Mouse (Mus musculus) MEL (cell line): ENCODE measurements around the gene Spns2. TPM values are rescaled to one million over a fixed set of nuclear protein-coding genes. Genes with fewer than 3 reads are reported as not detected.

Source experiments
- DNase-seq: peaks from one replicate; pipeline ENCODE4 v3.0.0; 2011; ENCODE audit warnings: low read depth, low spot score
- H3K27ac ChIP-seq: 2 replicates; pipeline ENCODE4 v1.5.1; 2012; ENCODE audit warnings: low read depth, mild to moderate bottlenecking, control low read depth, low read length, moderate library complexity; ENCODE audit not compliant: control insufficient read depth
- H3K27me3 ChIP-seq, 2 experiments: fragments of 150-350 bp in 1 of 2; sonication (generic) in 1 of 2; 2 replicates each; pipeline ENCODE4 v1.6.1; 2012; ENCODE audit warnings: low read length in 2 of 2, mild to moderate bottlenecking in 2 of 2, improper control_type of control experiment in 1 of 2, moderate library complexity in 1 of 2; ENCODE audit not compliant: insufficient read depth in 2 of 2, control insufficient read depth in 1 of 2
- H3K36me3 ChIP-seq, 2 experiments: 2 replicates each; pipeline ENCODE4 v1.6.1; 2012 to 2014; ENCODE audit warnings: low read length in 2 of 2, improper control_type of control experiment in 1 of 2, inconsistent platforms in 1 of 2, mild to moderate bottlenecking in 1 of 2; ENCODE audit not compliant: insufficient read depth in 2 of 2, control insufficient read depth in 1 of 2
- H3K4me1 ChIP-seq, 2 experiments: fragments of 150-350 bp in 1 of 2; sonication (generic) in 1 of 2; 2 replicates each; pipeline ENCODE4 v1.6.1; 2012; ENCODE audit warnings: low read length in 2 of 2, improper control_type of control experiment in 1 of 2, mild to moderate bottlenecking in 1 of 2; ENCODE audit not compliant: insufficient read depth in 2 of 2, control insufficient read depth in 1 of 2
- H3K4me3 ChIP-seq, 2 experiments: fragments of 150-350 bp in 1 of 2; sonication (generic) in 1 of 2; 2 replicates each; pipeline ENCODE4 v1.5.1; 2012; ENCODE audit warnings: low read depth in 2 of 2, low read length in 2 of 2, mild to moderate bottlenecking in 2 of 2, moderate library complexity in 2 of 2, control low read depth in 1 of 2, improper control_type of control experiment in 1 of 2; ENCODE audit not compliant: control insufficient read depth in 1 of 2, insufficient read depth in 1 of 2
- H3K79me2 ChIP-seq: 2 replicates; pipeline ENCODE4 v1.6.1; 2012; ENCODE audit warnings: mild to moderate bottlenecking, low read length, moderate library complexity; ENCODE audit not compliant: control insufficient read depth, poor library complexity, insufficient read depth
- H3K9ac ChIP-seq: 2 replicates; pipeline ENCODE4 v1.6.1; 2012; ENCODE audit warnings: low read depth, mild to moderate bottlenecking, control low read depth, low read length, moderate library complexity; ENCODE audit not compliant: control insufficient read depth, poor library complexity, severe bottlenecking
- H3K9me3 ChIP-seq: fragments of 150-350 bp; sonication (generic); replicated peaks from 2 replicates; pipeline ENCODE4 v1.6.1; 2012; ENCODE audit warnings: mild to moderate bottlenecking, low read length, improper control_type of control experiment, moderate library complexity; ENCODE audit not compliant: insufficient read depth
- BHLHE40 ChIP-seq: IDR thresholded peaks from 2 replicates; pipeline ENCODE4 v1.6.1; 2012; ENCODE audit warnings: low read depth, mild to moderate bottlenecking, inconsistent platforms, low read length, improper control_type of control experiment, borderline replicate concordance
- CHD1 ChIP-seq: IDR thresholded peaks from 2 replicates; pipeline ENCODE4 v1.6.1; 2012; ENCODE audit warnings: low read depth, mild to moderate bottlenecking, inconsistent platforms, low read length, improper control_type of control experiment
- CHD2 ChIP-seq: IDR thresholded peaks from 2 replicates; pipeline ENCODE4 v1.6.1; 2011; ENCODE audit warnings: low read length, improper control_type of control experiment
- CTCF ChIP-seq, 3 experiments: IDR thresholded peaks in 2 of 3; conservative IDR thresholded peaks in 1 of 3; 2 replicates each; pipeline ENCODE4 v1.5.1; 2011 to 2012; ENCODE audit warnings: low read length in 3 of 3, low read depth in 2 of 3, mild to moderate bottlenecking in 2 of 3, improper control_type of control experiment in 1 of 3, inconsistent platforms in 1 of 3, mixed read lengths in 1 of 3, moderate library complexity in 1 of 3; ENCODE audit not compliant: control insufficient read depth in 1 of 3, insufficient read depth in 1 of 3, poor library complexity in 1 of 3, severe bottlenecking in 1 of 3
- E2F4 ChIP-seq: IDR thresholded peaks from 2 replicates; pipeline ENCODE4 v1.6.1; 2011; ENCODE audit warnings: low read depth, low read length, improper control_type of control experiment, borderline replicate concordance
- ELF1 ChIP-seq: IDR thresholded peaks from 2 replicates; pipeline ENCODE4 v1.6.1; 2014; ENCODE audit warnings: low read depth, mild to moderate bottlenecking, inconsistent platforms, low read length, improper control_type of control experiment, moderate library complexity
- EP300 ChIP-seq, 2 experiments: IDR thresholded peaks; 2 replicates each; pipeline ENCODE4 v1.6.1; 2011; ENCODE audit warnings: improper control_type of control experiment in 2 of 2, low read length in 2 of 2, low read depth in 1 of 2, mild to moderate bottlenecking in 1 of 2
- ETS1 ChIP-seq: IDR thresholded peaks from 2 replicates; pipeline ENCODE4 v1.6.1; 2012; ENCODE audit warnings: low read depth, mild to moderate bottlenecking, inconsistent platforms, low read length, improper control_type of control experiment, moderate library complexity
- GABPA ChIP-seq: IDR thresholded peaks from 2 replicates; pipeline ENCODE4 v1.6.1; 2012; ENCODE audit warnings: low read depth, mild to moderate bottlenecking, inconsistent platforms, low read length, improper control_type of control experiment, moderate library complexity
- GATA1 ChIP-seq: IDR thresholded peaks from 2 replicates; pipeline ENCODE4 v1.6.1; 2011; ENCODE audit warnings: low read depth, low read length, improper control_type of control experiment
- HCFC1 ChIP-seq: IDR thresholded peaks from 2 replicates; pipeline ENCODE4 v1.6.1; 2012; ENCODE audit warnings: low read depth, mild to moderate bottlenecking, inconsistent platforms, low read length, improper control_type of control experiment, moderate library complexity
- JUND ChIP-seq: IDR thresholded peaks from 2 replicates; pipeline ENCODE4 v1.6.1; 2011; ENCODE audit warnings: low read depth, mild to moderate bottlenecking, improper control_type of control experiment, low read length
- KAT2A ChIP-seq: conservative IDR thresholded peaks from 2 replicates; pipeline ENCODE4 v1.6.1; 2012; ENCODE audit warnings: low read depth, low read length, improper control_type of control experiment, inconsistent platforms
- MAFK ChIP-seq: IDR thresholded peaks from 2 replicates; pipeline ENCODE4 v1.6.1; 2011; ENCODE audit warnings: low read depth, mild to moderate bottlenecking, low read length, improper control_type of control experiment, borderline replicate concordance
- MAX ChIP-seq: IDR thresholded peaks from 2 replicates; pipeline ENCODE4 v1.6.1; 2011; ENCODE audit warnings: low read length, improper control_type of control experiment
- MAZ ChIP-seq: IDR thresholded peaks from 2 replicates; pipeline ENCODE4 v1.6.1; 2012; ENCODE audit warnings: low read depth, mild to moderate bottlenecking, inconsistent platforms, low read length, improper control_type of control experiment
- MEF2A ChIP-seq: IDR thresholded peaks from 2 replicates; pipeline ENCODE4 v1.6.1; 2014; ENCODE audit warnings: low read depth, mild to moderate bottlenecking, inconsistent platforms, low read length, improper control_type of control experiment; ENCODE audit not compliant: poor library complexity, insufficient replicate concordance, severe bottlenecking; ENCODE audit errors: extremely low read depth
- MXI1 ChIP-seq: IDR thresholded peaks from 2 replicates; pipeline ENCODE4 v1.6.1; 2011; ENCODE audit warnings: mild to moderate bottlenecking, low read depth, low read length, improper control_type of control experiment
- MYB ChIP-seq: IDR thresholded peaks from 2 replicates; pipeline ENCODE4 v1.6.1; 2011; ENCODE audit warnings: mild to moderate bottlenecking, low read depth, low read length, improper control_type of control experiment
- NELFE ChIP-seq: IDR thresholded peaks from 2 replicates; pipeline ENCODE4 v1.6.1; 2011; ENCODE audit warnings: low read depth, low read length, improper control_type of control experiment
- NRF1 ChIP-seq: IDR thresholded peaks from 2 replicates; pipeline ENCODE4 v1.6.1; 2014; ENCODE audit warnings: low read depth, mild to moderate bottlenecking, inconsistent platforms, low read length, improper control_type of control experiment, moderate library complexity; ENCODE audit not compliant: poor library complexity, insufficient read depth, severe bottlenecking
- POLR2AphosphoS2 ChIP-seq: IDR thresholded peaks from 2 replicates; pipeline ENCODE4 v1.6.1; 2011; ENCODE audit warnings: low read length, improper control_type of control experiment
- POLR2AphosphoS5 ChIP-seq: IDR thresholded peaks from 2 replicates; pipeline ENCODE4 v1.6.1; 2012; ENCODE audit warnings: low read depth, borderline replicate concordance, mild to moderate bottlenecking, inconsistent platforms, low read length, moderate library complexity, mixed read lengths
- RAD21 ChIP-seq: IDR thresholded peaks from 2 replicates; pipeline ENCODE4 v1.6.1; 2011; ENCODE audit warnings: mild to moderate bottlenecking, low read depth, low read length, improper control_type of control experiment
- RCOR1 ChIP-seq: IDR thresholded peaks from 2 replicates; pipeline ENCODE4 v1.6.1; 2012; ENCODE audit warnings: low read depth, mild to moderate bottlenecking, inconsistent platforms, low read length, improper control_type of control experiment
- SIN3A ChIP-seq: IDR thresholded peaks from 2 replicates; pipeline ENCODE4 v1.6.1; 2012; ENCODE audit warnings: low read length, improper control_type of control experiment, inconsistent platforms
- SMC3 ChIP-seq: IDR thresholded peaks from 2 replicates; pipeline ENCODE4 v1.6.1; 2011; ENCODE audit warnings: low read depth, low read length, improper control_type of control experiment
- TAL1 ChIP-seq: IDR thresholded peaks from 2 replicates; pipeline ENCODE4 v1.6.1; 2012; ENCODE audit warnings: mild to moderate bottlenecking, inconsistent platforms, low read length, moderate library complexity, mixed read lengths
- TCF12 ChIP-seq: IDR thresholded peaks from 2 replicates; pipeline ENCODE4 v1.6.1; 2014; ENCODE audit warnings: low read depth, mild to moderate bottlenecking, inconsistent platforms, low read length, improper control_type of control experiment, moderate library complexity
- UBTF ChIP-seq: IDR thresholded peaks from 2 replicates; pipeline ENCODE4 v1.6.1; 2012; ENCODE audit warnings: low read depth, mild to moderate bottlenecking, inconsistent platforms, low read length, improper control_type of control experiment, moderate library complexity, borderline replicate concordance; ENCODE audit not compliant: insufficient read depth
- USF1 ChIP-seq: IDR thresholded peaks from 2 replicates; pipeline ENCODE4 v1.6.1; 2014; ENCODE audit warnings: low read depth, mild to moderate bottlenecking, inconsistent platforms, low read length, improper control_type of control experiment, moderate library complexity
- ZC3H11A ChIP-seq: IDR thresholded peaks from 2 replicates; pipeline ENCODE4 v1.6.1; 2012; ENCODE audit warnings: low read depth, mild to moderate bottlenecking, inconsistent platforms, low read length, improper control_type of control experiment
- ZKSCAN1 ChIP-seq: IDR thresholded peaks from 2 replicates; pipeline ENCODE4 v1.6.1; 2012; ENCODE audit warnings: low read depth, mild to moderate bottlenecking, inconsistent platforms, low read length, improper control_type of control experiment, moderate library complexity
- ZMIZ1 ChIP-seq: IDR thresholded peaks from 2 replicates; pipeline ENCODE4 v1.6.1; 2012; ENCODE audit warnings: low read depth, mild to moderate bottlenecking, inconsistent platforms, low read length, improper control_type of control experiment, moderate library complexity
- ZNF384 ChIP-seq: IDR thresholded peaks from 2 replicates; pipeline ENCODE4 v1.6.1; 2012; ENCODE audit warnings: low read depth, mild to moderate bottlenecking, inconsistent platforms, low read length, improper control_type of control experiment
- polyA plus RNA-seq, 2 experiments: library from polyadenylated mRNA; stranded (reverse) in 1 of 2; unstranded in 1 of 2; fragments of >175 nt in 1 of 2; fragments of >200 nt in 1 of 2; gene quantifications; 2 replicates each; pipeline versions ENCODE4 v1.2.1 to v1.2.4; 2012; ENCODE audit warnings: low replicate concordance in 2 of 2, low read depth in 1 of 2; ENCODE audit not compliant: insufficient read length in 2 of 2, insufficient read depth in 1 of 2, missing spikeins in 1 of 2
- total RNA-seq: library from RNA; depleted of rRNA; stranded (reverse); fragments of 300-350 nt; gene quantifications from 2 replicates; pipeline ENCODE4 v1.2.3, GENCODE M21; 2012

Spns2 gene
- total and polyA plus RNA-seq, 3 experiments, result 0.58 to 3.0 TPM; not detected in 1

DNA sequence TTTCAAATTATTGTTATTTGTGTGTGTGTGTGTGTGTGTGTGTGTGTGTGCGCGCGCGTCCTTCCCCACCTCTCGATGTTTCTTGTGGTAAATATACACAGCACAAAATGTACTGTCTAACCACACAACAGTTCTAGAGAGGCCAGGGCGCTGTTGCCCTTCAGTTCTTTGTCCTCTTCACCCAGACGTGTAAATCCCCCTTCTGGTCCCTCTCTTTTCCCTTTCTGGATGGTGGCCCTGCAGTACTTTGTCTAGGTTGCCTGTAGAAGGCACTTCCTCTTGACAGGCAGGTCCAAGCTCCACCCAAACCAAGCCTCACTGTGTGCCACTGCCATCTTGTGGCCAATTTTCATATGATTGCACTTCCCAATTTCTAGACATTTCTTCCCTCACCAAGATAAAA, 60.4 kb downstream of the Spns2 start (continued):
- TF ChIP-seq MAZ (no peak), MYB (no peak), TAL1 (no peak), E2F4 (no peak), SIN3A (peak; percentile 79), SMC3 (peak; percentile 99), GATA1 (no peak), UBTF (no peak), RCOR1 (no peak), HCFC1 (peak; percentile 62)

DNA sequence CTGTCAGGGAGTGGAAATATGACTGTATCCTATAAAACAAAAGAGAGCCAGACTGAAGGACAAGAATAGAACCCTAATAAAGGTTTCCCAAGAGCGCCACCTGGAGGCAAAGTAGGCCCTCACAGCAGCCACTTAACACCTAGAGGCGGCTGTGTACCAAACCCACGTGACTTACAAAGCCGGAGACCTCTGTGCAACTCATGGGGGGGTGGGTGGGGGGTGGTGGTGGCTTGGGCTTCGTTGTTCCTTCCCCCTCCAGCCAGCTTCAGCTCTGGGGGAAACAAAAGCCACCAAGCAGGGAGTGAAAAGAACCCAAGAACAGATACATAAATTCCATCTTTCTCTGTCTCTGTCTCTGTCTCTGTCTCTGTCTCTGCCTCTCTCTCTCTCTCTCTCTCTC, 61.0 kb downstream of the Spns2 start:
- H3K27ac ChIP-seq, result peak overlapping the region; percentile 34; the same call in 1 of the 2 replicates
- peak; percentile 98 for DNase-seq
- TF ChIP-seq ZKSCAN1 (no peak), MAFK (no peak), POLR2AphosphoS5 (no peak), TCF12 (0 out of 2 replicates have a peak, but pooled peaks have one; percentile 35), ZC3H11A (peak; percentile 93), JUND (peak; percentile 67; the same call in 1 of the 2 replicates), MAZ (0 out of 2 replicates have a peak, but pooled peaks have one; percentile 42), MXI1 (peak; percentile 86), RAD21 (peak; percentile 93), ETS1 (no peak; the same call in 1 of the 2 replicates), RCOR1 (no peak), BHLHE40 (no peak; the same call in 1 of the 2 replicates), MEF2A (no peak), SMC3 (peak; percentile 96), GABPA (no peak), KAT2A (no peak), ZMIZ1 (no peak), NELFE (no peak), USF1 (peak; percentile 95), MAX (peak; percentile 96), NRF1 (no peak), CHD1 (no peak), CTCF (IDR thresholded peaks at IDR 0.05 in 2 of 3, conservative IDR thresholded peaks at IDR 0.05 in 1 of 3; ENCODE audit: control insufficient read depth in 1 of 3, insufficient read depth in 1 of 3, low read depth in 2 of 3, low read length in 3 of 3, poor library complexity in 1 of 3, severe bottlenecking in 1 of 3) (peak; percentile 82 to 96 (median 91)), CHD2 (no peak), EP300 (IDR thresholded peaks at IDR 0.05; ENCODE audit: low read depth in 1 of 2, low read length in 2 of 2) (no peak), POLR2AphosphoS2 (no peak), ZNF384 (0 out of 2 replicates have a peak, but pooled peaks have one; percentile 27), ELF1 (no peak), UBTF (no peak)

More for the DNA sequence above, 61.0 kb downstream of the Spns2 start:
- peaks cover 0 to 2% of the 10 kb centered on the region in 2 experiments; a peak in 1 of 4 replicates for H3K36me3 ChIP-seq
- peaks cover 2 to 6% of the 10 kb centered on the region in 2 experiments; a peak in 3 of 4 replicates for H3K4me1 ChIP-seq
- H3K9me3 ChIP-seq, result no peaks in the 10 kb centered on the region
- H3K9ac ChIP-seq, result peak overlapping the region; percentile 65
- no peaks in the 10 kb centered on the region for H3K79me2 ChIP-seq
- H3K4me3 ChIP-seq, result peak overlapping the region; percentile 38 to 66
- no peaks in the 10 kb centered on the region; a peak in 1 of 4 replicates for H3K27me3 ChIP-seq
